Mouse (Mus musculus) erythroblast, embryonic 14.5 days (primary cell): ENCODE results near the gene Hrh2.

Source experiments
- GATA1 ChIP-seq: IDR thresholded peaks from 2 replicates; pipeline ENCODE4 v1.6.1; 2012; ENCODE audit warnings: low read length, inconsistent platforms, mixed read lengths
- TAL1 ChIP-seq: IDR thresholded peaks from 3 replicates; pipeline ENCODE4 v1.6.1; 2012; ENCODE audit warnings: low read length, inconsistent platforms, mixed read lengths

- TF ChIP-seq TAL1 (no peak), GATA1 (no peak)
These were observed 10.0 kb upstream of the Hrh2 start for GRCm38 (mm10) chr13:54181947-54182346.
